Mouse (Mus musculus) cerebellum, adult 11-12 months (tissue): Measurements from ENCODE around the gene Rbak.
"Not testable (repeated sequence)": the region's sequence is repeated elsewhere in the genome, so short reads cannot be mapped to it uniquely, and the experiment has no call there.

Source experiments
- DNase-seq: peaks from one replicate; pipeline ENCODE4 v3.0.0; 2022

Gene Rbak

GRCm38 (mm10) chr5:143134216-143135010 lies 46.2 kb downstream of the Rbak start:
- DNase-seq: not testable (repeated sequence)

- no peak for DNase-seq
Observed at GRCm38 (mm10) chr5:143132935-143133514, 47.5 kb downstream of the Rbak start.

GRCm38 (mm10) chr5:143130342-143130741 lies 50.2 kb downstream of the Rbak start:
- no peak for DNase-seq

- no peak for DNase-seq
Observed at GRCm38 (mm10) chr5:143129101-143129500, 51.5 kb downstream of the Rbak start.

- peak; percentile 80 for DNase-seq
Observed at GRCm38 (mm10) chr5:143127837-143128236, 52.7 kb downstream of the Rbak start.

- DNase-seq: no peak
Observed at GRCm38 (mm10) chr5:143126908-143127307, 53.7 kb downstream of the Rbak start.

- no peak for DNase-seq
Observed at GRCm38 (mm10) chr5:143126089-143126488, 54.5 kb downstream of the Rbak start.

- no peak for DNase-seq
Observed at GRCm38 (mm10) chr5:143125601-143126000, 55.0 kb downstream of the Rbak start.

- no peak for DNase-seq
Observed at GRCm38 (mm10) chr5:143124805-143125378, 55.7 kb downstream of the Rbak start.

- no peak for DNase-seq
Observed at GRCm38 (mm10) chr5:143122673-143123072, 57.9 kb downstream of the Rbak start.
